Mouse (Mus musculus) neural tube, embryonic 12.5 days (tissue): ENCODE measurements around the gene Acaca. TPM values are rescaled to one million over a fixed set of nuclear protein-coding genes. Genes with fewer than 3 reads are reported as not detected.

ENCODE experiments used
- ATAC-seq: fragments of 200-750 bp; cut with Nextera tagmentation; 2 replicates; pipeline ENCODE4 v1.8.0; 2017; ENCODE audit warnings: low read depth, mild to moderate bottlenecking, moderate TSS enrichment, moderate library complexity; ENCODE audit not compliant: low FRiP score
- H3K27ac ChIP-seq: fragments of 300-500 bp; sonication (generic); 2 replicates; pipeline ENCODE4 v1.5.1; 2016
- H3K27me3 ChIP-seq: fragments of 300-500 bp; sonication (generic); replicated peaks from 2 replicates; pipeline ENCODE4 v1.6.1; 2016; ENCODE audit warnings: mild to moderate bottlenecking
- H3K36me3 ChIP-seq: fragments of 300-500 bp; sonication (generic); 2 replicates; pipeline ENCODE4 v1.6.1; 2016; ENCODE audit warnings: mild to moderate bottlenecking
- H3K4me1 ChIP-seq: fragments of 300-500 bp; sonication (generic); 2 replicates; pipeline ENCODE4 v1.6.1; 2016
- H3K4me2 ChIP-seq: fragments of 300-500 bp; sonication (generic); replicated peaks from 2 replicates; pipeline ENCODE4 v1.6.1; 2016; ENCODE audit warnings: mild to moderate bottlenecking
- H3K4me3 ChIP-seq: fragments of 300-500 bp; sonication (generic); 2 replicates; pipeline ENCODE4 v1.5.1; 2016
- H3K9ac ChIP-seq: fragments of 300-500 bp; sonication (generic); 2 replicates; pipeline ENCODE4 v1.6.1; 2016; ENCODE audit warnings: mild to moderate bottlenecking
- H3K9me3 ChIP-seq: fragments of 300-500 bp; sonication (generic); 2 replicates; pipeline ENCODE4 v1.6.1; 2016; ENCODE audit warnings: mild to moderate bottlenecking
- WGBS: fragments of 180-500 bp; shearing (Covaris S2); methylation state at CpG from one replicate; pipeline ENCODE4 v1.1.7; 2016; 5-methylcytosine and 5-hydroxymethylcytosine counted together
- polyA plus RNA-seq: library from polyadenylated mRNA; unstranded; fragments of >200 nt; fragmentation: Nextera tagmentation; extraction: Ambion mirVana; gene quantifications from 2 replicates; pipeline ENCODE4 v1.2.1, GENCODE M21; 2016

The Acaca gene
- polyA plus RNA-seq, 1 experiment from 2014 or later: 29.0 TPM

DNA sequence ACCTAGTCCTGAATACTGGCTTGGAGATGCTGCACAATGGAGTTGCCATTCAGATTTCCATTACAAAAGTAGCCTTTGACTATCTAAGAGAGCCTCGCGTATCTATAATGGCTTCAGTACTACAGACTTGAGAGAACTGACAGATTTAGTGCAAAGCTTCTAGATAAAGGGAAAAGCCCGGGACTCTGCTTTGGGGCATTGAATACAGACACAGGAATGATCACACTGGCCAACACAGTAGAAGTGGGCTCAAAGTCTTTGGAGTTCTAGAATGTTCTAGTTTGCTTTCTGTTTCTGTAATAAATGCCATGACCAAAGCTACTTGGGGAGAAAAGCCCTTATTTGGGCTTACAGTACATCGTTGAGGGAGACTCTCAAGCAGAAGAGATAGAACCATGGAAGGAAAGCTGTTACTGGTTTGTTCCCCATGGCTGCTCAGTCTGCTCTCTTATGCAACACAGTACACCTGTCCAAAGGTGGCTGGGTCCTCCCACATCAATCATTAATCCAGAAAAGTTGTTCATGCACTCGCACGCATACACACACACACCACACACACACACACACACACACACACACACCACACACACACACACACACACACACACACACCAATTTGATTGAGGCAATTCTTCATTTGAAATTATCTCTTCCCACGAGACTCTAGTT lies 223.7 kb downstream of the Acaca start:
- peaks cover 26% of the 10 kb centered on the region for H3K4me1 ChIP-seq
- 62% methylated on average over 7 of the region's 7 CpGs for WGBS
- no peaks in the 10 kb centered on the region for H3K9me3 ChIP-seq
- no peak overlapping the region for H3K27ac ChIP-seq
- H3K9ac ChIP-seq: no peak overlapping the region
- H3K4me2 ChIP-seq: no peak overlapping the region
- no peak overlapping the region for H3K4me3 ChIP-seq
- no peaks in the 10 kb centered on the region for H3K27me3 ChIP-seq
- ATAC-seq: no peak
- no peaks in the 10 kb centered on the region for H3K36me3 ChIP-seq

DNA sequence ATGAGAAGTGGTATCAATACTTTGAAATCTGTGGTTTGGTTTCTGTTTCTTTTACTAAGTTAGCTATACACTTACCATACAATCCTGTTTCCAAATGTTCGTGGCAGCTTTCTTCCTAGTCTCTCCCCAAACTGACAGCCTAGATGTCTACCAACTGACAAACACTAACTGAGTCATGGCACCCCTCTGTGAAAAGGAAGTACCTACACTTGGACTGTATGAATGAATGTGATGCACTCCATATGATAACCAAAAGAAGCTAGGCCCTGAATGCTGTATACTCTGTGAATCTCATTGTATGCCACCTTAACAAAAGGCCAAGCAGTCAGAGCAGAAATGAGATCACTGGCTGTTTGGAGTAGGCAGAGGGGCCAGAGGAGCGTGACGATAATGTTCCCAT lies 227.8 kb downstream of the Acaca start:
- Histone ChIP-seq H3K9me3 (no peaks in the 10 kb centered on the region), H3K4me3 (no peak overlapping the region), H3K36me3 (no peaks in the 10 kb centered on the region), H3K4me2 (no peak overlapping the region), H3K4me1 (peaks cover 19% of the 10 kb centered on the region), H3K27me3 (no peaks in the 10 kb centered on the region), H3K9ac (no peak overlapping the region), H3K27ac (no peak overlapping the region)
- 88% methylated on average over 3 of the region's 3 CpGs for whole genome bisulfite sequencing
- ATAC-seq: no peak

DNA sequence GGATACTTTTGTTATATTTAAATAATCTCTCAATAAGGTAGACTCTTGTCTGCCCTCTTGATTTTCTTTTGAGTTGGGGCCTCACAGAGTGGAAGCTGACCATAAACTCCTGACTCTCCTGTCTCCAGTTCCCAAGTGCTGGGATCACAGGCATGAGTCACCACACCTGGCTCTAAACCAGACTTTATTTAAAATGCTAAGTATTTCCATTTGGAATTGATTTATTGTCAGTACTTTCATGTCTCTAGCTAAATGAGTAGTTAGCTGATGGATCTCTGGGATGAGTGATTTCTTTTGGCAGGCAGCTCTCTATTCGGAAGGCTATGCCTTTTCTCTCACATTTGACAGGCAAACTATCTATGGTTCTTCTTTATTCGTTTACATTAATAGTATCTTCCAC lies 228.3 kb downstream of the Acaca start:
- Histone ChIP-seq H3K27ac (no peak overlapping the region), H3K9ac (no peak overlapping the region), H3K4me2 (no peak overlapping the region), H3K4me1 (peaks cover 22% of the 10 kb centered on the region), H3K4me3 (no peak overlapping the region), H3K27me3 (no peaks in the 10 kb centered on the region), H3K36me3 (no peaks in the 10 kb centered on the region), H3K9me3 (no peaks in the 10 kb centered on the region)
- 79% methylated on average over 2 of the region's 2 CpGs for WGBS
- no peak for ATAC-seq

DNA sequence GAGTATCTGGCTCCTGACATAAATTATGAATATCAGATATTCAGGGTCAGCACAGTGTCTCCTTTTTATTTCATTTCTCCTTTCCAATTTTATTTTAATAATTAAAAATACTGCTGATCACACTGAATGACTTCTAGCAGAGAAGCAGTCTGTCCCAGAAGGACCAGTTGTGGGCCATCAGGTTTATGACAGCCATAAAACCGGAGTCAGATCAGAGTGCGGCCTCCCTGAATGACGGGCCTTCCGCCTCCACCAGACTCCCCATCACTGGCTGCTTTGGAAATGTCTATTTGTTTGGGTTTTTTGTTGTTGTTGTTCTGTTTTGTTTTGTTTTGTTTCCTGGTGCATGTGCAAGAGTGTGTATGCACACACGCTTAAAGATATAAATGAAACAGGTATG lies 232.1 kb downstream of the Acaca start:
- no peak overlapping the region for H3K4me2 ChIP-seq
- no peak overlapping the region for H3K4me3 ChIP-seq
- 35% methylated on average over 5 of the region's 5 CpGs for WGBS
- peaks cover 23% of the 10 kb centered on the region for H3K4me1 ChIP-seq
- H3K27me3 ChIP-seq: no peaks in the 10 kb centered on the region
- ATAC-seq: no peak
- no peak overlapping the region for H3K27ac ChIP-seq
- no peaks in the 10 kb centered on the region for H3K9me3 ChIP-seq
- no peak overlapping the region for H3K9ac ChIP-seq
- peaks cover 9% of the 10 kb centered on the region; the same call in 1 of the 2 replicates for H3K36me3 ChIP-seq

DNA sequence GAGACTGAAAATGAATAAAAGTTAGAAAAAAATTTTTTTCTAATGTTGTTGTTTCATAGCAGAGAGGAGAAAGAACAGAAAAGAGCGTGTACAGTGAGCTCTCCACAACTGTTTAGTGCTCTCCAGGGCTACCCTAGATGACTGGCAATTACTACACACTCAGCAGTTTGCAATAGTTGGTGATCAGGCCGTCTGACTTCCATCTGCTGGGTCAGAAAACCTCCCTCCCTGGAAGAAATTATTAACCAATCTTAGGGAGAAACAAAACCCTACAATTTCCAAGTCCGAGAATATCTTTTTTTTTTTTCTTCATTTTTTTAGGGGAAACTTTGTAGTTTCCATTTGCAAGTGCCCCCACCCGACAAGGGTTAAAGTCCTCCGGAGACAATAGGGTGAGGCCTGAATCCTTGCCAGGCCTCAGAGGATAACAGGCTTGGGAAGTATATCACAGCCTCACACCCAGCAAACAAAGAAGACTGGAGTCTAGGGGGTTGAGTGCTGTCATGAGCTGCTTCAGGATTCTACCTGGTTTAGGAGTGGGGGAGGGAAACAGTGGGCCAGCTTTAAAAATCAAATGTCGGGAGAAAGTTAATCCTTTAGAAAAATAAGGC lies 233.3 kb downstream of the Acaca start:
- H3K36me3 ChIP-seq: peaks cover 9% of the 10 kb centered on the region; the same call in 1 of the 2 replicates
- peak overlapping the region; percentile 8; the same call in 1 of the 2 replicates for H3K27ac ChIP-seq
- no peak overlapping the region for H3K4me2 ChIP-seq
- H3K9me3 ChIP-seq: no peaks in the 10 kb centered on the region
- 22% methylated on average over 6 of the region's 6 CpGs for WGBS
- H3K4me3 ChIP-seq: no peak overlapping the region
- no peak overlapping the region for H3K9ac ChIP-seq
- peaks cover 23% of the 10 kb centered on the region for H3K4me1 ChIP-seq
- no peak for ATAC-seq
- no peaks in the 10 kb centered on the region for H3K27me3 ChIP-seq

DNA sequence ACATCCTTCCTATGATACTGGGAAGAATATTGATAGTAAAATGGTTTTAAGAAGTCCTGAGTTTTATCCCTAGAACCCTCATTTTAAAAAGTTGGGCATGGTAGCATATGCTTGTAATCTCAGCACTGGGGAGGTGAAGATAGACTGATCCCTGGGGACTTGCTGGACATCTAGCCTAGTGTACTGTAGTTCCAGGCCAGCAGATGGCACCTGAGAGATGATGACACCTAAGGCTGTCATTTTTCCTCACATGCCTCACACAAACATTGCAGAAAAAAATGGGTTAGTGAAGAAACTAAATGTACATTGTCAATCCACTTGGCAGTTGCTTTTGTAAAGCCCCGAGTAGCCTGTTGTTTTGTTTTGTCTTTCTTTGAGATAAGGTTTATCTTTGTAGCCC lies 235.8 kb downstream of the Acaca start:
- Histone ChIP-seq H3K4me2 (no peak overlapping the region), H3K27me3 (no peaks in the 10 kb centered on the region), H3K36me3 (peaks cover 9% of the 10 kb centered on the region; the same call in 1 of the 2 replicates), H3K4me3 (no peak overlapping the region), H3K9ac (no peak overlapping the region), H3K4me1 (peaks cover 23% of the 10 kb centered on the region), H3K9me3 (no peaks in the 10 kb centered on the region), H3K27ac (no peak overlapping the region)
- ATAC-seq: no peak
- WGBS: 89% methylated on average over 1 of the region's 1 CpGs

DNA sequence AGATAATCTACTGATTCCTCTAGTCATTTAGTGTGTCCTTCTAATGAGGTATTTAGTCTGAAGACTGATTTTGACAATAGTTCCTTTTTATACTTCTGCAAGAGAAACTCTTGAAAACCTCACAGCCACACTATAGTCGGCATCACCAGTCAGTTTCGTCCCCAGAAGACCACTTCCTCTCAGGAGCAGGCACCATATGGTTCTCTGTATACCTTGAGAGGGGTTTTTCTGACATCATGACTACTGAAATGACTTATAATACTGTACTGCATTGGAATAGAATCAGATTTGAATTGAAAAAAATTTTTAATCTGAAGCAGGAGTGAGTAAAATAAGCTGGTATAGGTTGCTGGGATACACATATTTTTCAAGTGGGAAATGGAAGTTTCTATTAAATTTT lies 239.4 kb downstream of the Acaca start:
- H3K27ac ChIP-seq: no peak overlapping the region
- H3K27me3 ChIP-seq: no peaks in the 10 kb centered on the region
- peaks cover 16% of the 10 kb centered on the region for H3K36me3 ChIP-seq
- H3K4me1 ChIP-seq: no peaks in the 10 kb centered on the region
- H3K9me3 ChIP-seq: no peaks in the 10 kb centered on the region
- H3K4me2 ChIP-seq: no peak overlapping the region
- 86% methylated on average over 2 of the region's 2 CpGs for WGBS
- no peak for ATAC-seq
- no peak overlapping the region for H3K9ac ChIP-seq
- H3K4me3 ChIP-seq: no peak overlapping the region

DNA sequence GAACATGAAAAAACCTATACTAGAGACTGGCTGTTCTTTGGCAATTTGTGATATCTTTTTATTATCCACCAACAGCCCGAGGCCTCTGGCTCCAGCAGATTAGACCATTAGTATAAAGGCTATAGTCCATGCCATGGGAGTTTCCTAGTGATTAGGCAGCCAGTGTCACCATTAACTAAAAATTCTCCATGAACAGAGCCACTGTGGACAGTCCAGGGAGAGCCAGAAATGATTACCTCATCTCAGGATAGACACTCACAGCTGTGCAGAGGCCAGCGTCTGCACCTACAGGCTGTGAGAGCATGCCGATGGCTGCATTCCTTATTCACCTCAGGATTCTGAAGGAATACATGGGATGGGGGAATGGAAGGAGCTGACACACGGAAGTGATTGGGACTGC lies 243.7 kb downstream of the Acaca start:
- Histone ChIP-seq H3K9ac (no peak overlapping the region), H3K4me1 (peaks cover 14% of the 10 kb centered on the region), H3K36me3 (peaks cover 7% of the 10 kb centered on the region; the same call in 1 of the 2 replicates), H3K27ac (0 out of 2 replicates have a peak overlapping the region, but pooled peaks have one; percentile 10), H3K9me3 (no peaks in the 10 kb centered on the region), H3K4me2 (no peak overlapping the region), H3K27me3 (no peaks in the 10 kb centered on the region), H3K4me3 (no peak overlapping the region)
- WGBS: 85% methylated on average over 4 of the region's 4 CpGs
- ATAC-seq: no peak

DNA sequence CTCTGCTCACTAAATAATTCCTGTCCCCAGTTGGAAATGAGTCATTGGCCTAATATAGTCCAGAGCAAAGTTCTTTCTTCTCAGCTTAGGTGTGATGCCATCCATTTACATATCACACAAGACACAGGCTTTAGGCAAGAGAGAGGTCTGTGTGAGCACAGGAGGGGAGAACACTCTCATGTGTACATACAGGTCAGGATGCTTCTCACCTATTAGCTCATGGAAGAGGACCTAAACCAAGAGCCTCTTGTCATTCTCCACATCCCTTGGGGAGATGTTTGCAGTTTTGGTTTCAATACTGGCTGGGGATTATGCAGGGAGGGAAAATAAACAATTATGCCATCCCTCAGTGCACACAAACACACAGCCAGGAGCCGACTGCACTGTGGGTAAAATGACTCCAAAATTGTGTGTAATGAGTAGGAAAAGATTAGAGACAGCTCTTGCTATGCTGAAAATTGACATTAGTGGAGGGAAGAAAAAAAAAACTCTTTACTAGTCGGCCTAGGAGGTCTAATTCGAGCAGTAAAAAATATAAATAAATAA lies 246.6 kb downstream of the Acaca start:
- H3K4me1 ChIP-seq: peaks cover 14% of the 10 kb centered on the region
- no peak; the same call in 1 of the 2 replicates for ATAC-seq
- no peak overlapping the region for H3K4me3 ChIP-seq
- peaks cover 7% of the 10 kb centered on the region; the same call in 1 of the 2 replicates for H3K36me3 ChIP-seq
- 44% methylated on average over 3 of the region's 3 CpGs for WGBS
- no peak overlapping the region for H3K4me2 ChIP-seq
- H3K9me3 ChIP-seq: no peaks in the 10 kb centered on the region
- no peak overlapping the region for H3K9ac ChIP-seq
- H3K27me3 ChIP-seq: no peaks in the 10 kb centered on the region
- no peak overlapping the region for H3K27ac ChIP-seq

DNA sequence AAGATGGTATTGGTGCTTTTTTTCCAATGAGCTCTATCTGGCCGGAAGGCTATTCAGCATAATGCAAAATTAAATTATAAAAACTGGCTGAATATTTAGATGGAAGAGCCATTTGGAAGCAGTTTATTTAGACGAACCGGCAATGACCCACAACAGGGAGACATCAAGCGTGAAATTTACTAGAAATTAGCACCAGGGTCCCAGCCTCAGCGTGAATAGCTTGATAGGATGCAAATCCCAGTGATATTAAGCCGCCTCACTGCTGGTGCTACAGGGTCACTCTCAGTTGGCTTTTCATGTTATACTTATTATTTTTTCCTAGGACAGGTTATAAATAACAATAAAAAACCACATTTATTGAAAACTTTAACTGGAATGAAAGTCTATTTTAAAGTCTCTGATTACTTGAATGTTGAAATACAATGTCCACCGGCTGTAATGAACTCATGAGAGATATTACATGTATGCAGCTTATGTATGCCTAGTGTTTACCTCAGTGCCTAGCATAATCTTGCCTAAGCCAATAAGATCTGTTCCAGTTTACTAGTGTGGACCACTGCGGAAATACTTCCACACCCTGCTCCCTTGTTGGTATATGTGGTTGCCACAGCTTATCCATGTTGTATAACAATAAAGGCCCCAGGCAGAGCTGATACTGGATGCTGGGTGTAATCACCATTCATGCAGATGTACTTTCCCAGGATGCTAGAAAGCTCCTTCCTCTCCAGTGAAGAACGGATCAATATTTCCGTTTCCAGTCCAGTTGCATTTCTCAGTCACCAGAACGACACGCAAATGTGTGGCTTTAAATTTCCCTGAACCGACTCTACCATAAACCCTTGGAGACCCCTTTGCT lies 247.3 kb downstream of the Acaca start:
- no peaks in the 10 kb centered on the region for H3K27me3 ChIP-seq
- ATAC-seq: no peak
- H3K4me1 ChIP-seq: peaks cover 14% of the 10 kb centered on the region
- peaks cover 7% of the 10 kb centered on the region; the same call in 1 of the 2 replicates for H3K36me3 ChIP-seq
- H3K4me2 ChIP-seq: no peak overlapping the region
- H3K27ac ChIP-seq: no peak overlapping the region; the same call in 1 of the 2 replicates
- no peaks in the 10 kb centered on the region for H3K9me3 ChIP-seq
- no peak overlapping the region for H3K9ac ChIP-seq
- H3K4me3 ChIP-seq: no peak overlapping the region
- WGBS: 56% methylated on average over 13 of the region's 13 CpGs

DNA sequence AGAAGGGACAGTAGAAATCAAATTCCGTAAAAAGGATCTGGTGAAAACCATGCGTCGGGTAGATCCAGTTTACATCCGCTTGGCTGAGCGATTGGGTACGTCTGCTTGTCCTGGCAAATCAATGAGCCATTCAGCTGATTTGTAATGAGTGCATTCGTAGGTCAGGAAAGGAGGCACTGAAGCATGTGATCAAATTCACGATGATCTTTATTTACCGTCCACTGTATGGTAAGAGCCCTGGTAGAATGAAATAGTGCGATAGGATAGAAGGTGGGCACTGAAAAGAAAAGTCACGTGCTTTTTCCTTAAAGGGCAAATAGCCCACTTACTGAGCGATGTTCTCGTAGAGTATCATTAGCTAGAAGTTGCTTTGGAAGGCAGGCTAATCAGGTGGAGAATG lies 253.0 kb downstream of the Acaca start:
- H3K4me3 ChIP-seq: no peak overlapping the region
- peak overlapping the region; percentile 26; the same call in 1 of the 2 replicates for H3K4me2 ChIP-seq
- no peak overlapping the region for H3K27ac ChIP-seq
- no peaks in the 10 kb centered on the region for H3K9me3 ChIP-seq
- peaks cover 30% of the 10 kb centered on the region for H3K4me1 ChIP-seq
- no peaks in the 10 kb centered on the region for H3K36me3 ChIP-seq
- ATAC-seq: peak; percentile 93
- WGBS: 29% methylated on average over 13 of the region's 13 CpGs
- H3K9ac ChIP-seq: no peak overlapping the region
- H3K27me3 ChIP-seq: no peaks in the 10 kb centered on the region

DNA sequence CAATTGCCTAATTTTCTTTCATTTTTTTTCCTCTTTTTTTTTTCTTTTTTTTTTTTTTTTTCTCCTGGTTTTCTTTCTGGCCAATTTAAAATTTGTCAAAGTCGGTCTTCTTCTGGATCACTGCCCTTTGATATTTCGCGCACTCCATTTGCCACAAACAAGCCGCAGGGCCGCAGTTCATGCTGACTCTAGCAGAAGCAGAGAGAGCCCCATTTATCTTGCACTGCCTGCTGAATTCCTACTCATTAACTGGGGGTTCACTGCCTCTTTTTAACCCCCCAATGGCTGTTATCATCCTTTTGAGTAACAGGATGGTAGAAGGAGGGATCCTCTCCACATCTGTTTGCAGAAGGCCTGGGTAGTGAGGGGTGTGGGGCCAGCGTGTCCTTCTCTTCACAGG lies 254.4 kb downstream of the Acaca start:
- no peak overlapping the region for H3K9ac ChIP-seq
- H3K4me1 ChIP-seq: peaks cover 37% of the 10 kb centered on the region
- 25% methylated on average over 6 of the region's 6 CpGs for WGBS
- no peaks in the 10 kb centered on the region for H3K27me3 ChIP-seq
- H3K36me3 ChIP-seq: no peaks in the 10 kb centered on the region
- no peak overlapping the region for H3K4me3 ChIP-seq
- no peaks in the 10 kb centered on the region for H3K9me3 ChIP-seq
- H3K27ac ChIP-seq: no peak overlapping the region; the same call in 1 of the 2 replicates
- no peak for ATAC-seq
- no peak overlapping the region for H3K4me2 ChIP-seq
